Mouse (Mus musculus) cerebellum, adult 11 months (tissue): Measurements from ENCODE around the gene Ablim1.

ENCODE experiments used
- DNase-seq: peaks from one replicate; pipeline ENCODE4 v3.0.0; 2022

Ablim1 gene

DNA sequence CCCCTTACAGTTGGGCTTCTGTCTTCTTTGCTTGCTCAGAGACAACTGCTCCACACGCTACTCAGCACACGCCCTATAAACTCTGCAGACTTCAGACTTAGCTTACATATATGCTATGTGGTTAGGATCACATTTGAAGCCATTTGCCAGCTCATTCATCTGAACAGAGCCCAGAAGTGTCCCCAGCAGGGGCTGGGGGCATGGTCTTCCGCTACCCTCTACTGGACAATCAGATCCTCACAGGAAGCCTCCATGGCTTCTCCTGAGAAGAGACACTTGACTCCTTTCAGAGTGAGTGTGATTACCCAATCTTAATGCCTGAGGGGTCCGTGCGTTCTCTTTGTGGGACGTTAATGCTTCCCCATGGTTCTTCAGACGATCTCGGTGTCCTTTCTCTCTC is 59.6 kb downstream of the Ablim1 start:
- DNase-seq = no peak

- no peak for DNase-seq
These were observed 61.8 kb downstream of the Ablim1 start for GRCm38 (mm10) chr19:57252692-57253448.

DNA sequence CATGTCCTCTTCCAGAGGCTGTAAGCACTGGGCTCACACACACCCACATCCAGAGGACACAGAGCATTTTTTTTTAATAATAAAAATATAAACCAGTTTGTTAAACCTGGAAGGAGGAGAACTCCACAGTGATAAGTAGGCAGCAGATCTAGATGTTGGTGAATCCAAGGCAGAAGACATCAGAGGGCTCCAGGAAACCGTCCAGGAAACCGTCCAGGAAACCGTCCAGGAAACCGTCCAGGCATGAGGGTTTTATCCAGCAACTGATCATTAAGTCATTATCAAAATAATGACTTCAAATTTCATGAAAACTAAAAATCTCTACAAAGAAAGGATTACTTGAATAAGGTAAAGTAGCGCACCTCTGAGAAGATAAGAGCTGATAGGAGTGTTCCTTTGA is 65.9 kb downstream of the Ablim1 start:
- no peak for DNase-seq

DNA sequence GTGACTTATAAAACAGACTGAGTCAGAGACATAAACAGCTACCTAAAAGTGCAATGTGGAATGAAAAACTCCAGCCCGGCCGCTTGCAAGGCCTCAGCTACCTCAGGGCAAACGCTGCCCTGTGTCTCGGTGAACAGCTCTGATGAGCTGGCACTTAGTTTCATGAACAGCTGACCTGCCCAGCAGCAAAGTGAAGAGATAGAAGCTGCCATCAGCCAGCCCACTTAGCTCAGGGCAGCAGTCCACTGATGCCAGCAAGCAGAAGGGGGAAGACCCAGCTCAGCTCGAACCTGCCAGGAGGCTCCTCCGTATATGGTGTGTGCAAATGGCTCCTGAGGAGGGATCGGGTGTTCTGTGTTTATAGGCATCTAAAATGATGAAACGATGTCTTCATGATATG is 67.5 kb downstream of the Ablim1 start:
- DNase-seq = peak; percentile 66

GRCm38 (mm10) chr19:57244281-57244680 is 70.4 kb downstream of the Ablim1 start:
- no peak for DNase-seq

DNA sequence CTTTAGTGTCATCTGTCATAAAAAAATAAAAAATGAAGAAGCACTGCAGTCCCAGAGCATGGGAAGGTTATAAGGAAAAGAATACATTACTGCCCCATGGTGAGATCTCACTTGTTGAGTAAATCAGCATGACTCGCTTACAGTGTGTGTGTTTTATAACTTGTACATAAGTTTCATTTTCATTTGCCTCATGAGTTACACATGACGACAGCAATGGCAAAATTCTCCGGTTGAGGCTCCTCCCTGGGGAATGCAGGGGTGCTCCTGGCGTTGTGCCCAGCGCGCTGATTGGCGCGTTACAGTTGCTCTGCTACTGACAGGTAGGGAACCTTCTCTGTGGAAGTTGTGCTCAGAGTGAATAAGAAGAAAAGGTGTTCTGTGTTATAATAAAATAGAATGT is 71.1 kb downstream of the Ablim1 start:
- DNase-seq = no peak

GRCm38 (mm10) chr19:57243191-57243590 is 71.5 kb downstream of the Ablim1 start:
- no peak for DNase-seq

DNA sequence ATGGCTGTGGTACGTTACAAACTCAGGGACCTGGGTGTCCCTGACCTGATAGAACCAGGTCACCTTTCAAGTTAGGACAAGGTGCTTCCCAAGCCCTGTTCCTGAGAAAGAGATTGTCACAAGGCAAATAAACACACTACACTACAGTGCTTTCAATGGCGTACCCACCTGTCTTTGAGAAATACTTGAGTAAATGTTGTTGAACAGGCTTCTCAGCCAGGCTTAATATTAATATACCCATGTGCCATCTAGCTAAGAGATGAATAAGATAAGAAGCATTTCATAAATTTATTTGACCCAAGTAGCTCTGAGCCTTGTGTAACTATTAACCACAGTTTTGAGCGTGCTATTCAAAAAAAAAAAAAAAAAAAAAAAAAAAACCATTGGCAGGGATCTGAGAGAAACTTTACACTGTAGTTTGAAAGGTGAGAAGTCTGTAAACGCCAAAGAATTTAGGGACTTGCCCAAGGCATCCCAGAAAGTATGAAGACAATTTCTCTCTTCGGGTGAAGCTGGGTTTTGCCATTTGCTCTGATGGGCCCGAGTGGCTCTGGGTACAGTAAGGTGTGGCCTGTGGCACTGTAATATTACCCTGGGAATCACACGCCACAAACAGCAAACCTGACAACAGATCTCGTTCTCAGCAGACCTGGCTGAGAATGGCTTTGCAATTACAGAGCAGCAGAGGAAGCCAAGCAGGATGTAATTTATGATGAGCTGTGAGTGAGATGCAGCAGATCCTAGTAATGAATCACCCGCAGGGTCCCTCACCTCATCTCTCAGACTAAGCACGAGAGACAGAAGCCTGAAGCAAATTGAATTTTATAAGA is 73.1 kb downstream of the Ablim1 start:
- no peak for DNase-seq

- DNase-seq = peak; percentile 57
These were observed 74.5 kb downstream of the Ablim1 start for GRCm38 (mm10) chr19:57240259-57240658.

DNA sequence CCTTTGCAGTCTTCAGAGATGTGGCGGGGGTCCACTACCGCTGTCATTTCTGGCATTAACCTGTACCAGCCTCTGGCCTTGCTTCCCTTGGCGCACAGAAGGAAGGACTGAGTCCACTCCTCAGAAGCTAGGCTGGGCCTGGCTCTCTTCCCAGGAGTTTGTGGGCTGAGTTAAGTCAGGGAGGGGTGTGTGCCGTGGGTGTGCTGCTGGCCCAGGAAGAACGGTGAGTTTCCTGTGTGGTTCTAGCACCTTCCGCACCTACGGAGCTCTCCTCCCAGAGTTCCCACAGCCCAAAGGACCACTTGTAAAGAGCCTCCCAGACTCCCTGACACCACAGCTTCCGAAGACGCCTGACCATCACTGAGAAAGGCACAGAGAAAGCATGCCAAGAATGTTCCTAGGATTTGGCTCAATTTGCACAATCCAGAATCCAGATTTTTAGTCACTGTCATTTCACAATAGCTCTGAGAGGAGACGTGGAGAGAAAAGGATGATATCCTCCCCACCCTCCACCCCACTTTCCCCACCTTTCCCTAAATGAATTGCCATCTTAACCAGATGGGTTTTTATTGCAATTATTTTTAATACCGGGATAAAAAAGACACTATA is 75.4 kb downstream of the Ablim1 start:
- peak; percentile 78 for DNase-seq

GRCm38 (mm10) chr19:57238461-57238860 is 76.3 kb downstream of the Ablim1 start:
- peak; percentile 72 for DNase-seq

DNA sequence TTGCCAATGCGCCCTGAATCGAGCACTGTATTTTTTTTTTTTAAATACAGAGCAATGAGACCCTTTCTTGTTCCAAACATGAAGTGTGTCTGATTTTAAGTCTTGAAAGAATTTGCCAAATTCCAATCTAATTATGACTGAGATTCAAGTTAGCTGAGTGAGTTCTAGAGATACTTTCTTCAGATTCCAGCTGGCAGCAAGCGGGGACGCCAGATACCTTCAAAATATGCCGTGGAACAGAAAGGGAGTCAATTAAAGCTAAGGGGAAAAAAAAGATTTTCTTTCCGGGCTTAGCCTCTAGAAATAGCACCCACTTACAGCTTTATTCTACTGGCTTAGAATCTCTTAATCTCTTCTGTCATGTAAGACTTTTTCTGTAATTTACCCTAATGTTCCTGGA is 77.2 kb downstream of the Ablim1 start:
- no peak for DNase-seq

GRCm38 (mm10) chr19:57236647-57237046 is 78.1 kb downstream of the Ablim1 start:
- DNase-seq = peak; percentile 62

DNA sequence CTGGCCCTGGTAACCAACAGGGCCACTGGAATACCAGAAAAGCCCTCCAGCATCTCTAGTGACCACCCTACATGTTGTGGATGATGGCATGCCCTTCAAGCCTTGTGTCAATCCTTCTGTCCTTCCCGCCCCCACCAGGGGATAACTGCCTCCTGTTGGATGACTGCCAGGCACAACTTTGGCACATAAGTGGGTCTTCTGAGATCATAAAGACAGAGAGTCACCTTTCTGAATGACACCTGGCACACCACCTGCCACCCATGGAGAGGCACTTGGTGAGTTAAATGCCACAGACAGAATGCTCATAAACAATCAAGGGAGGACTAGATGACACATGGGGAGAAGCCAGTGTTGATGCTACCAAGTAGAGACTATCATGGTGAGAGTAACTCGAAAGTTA is 78.8 kb downstream of the Ablim1 start:
- peak; percentile 69 for DNase-seq

- no peak for DNase-seq
These were observed 83.7 kb downstream of the Ablim1 start for GRCm38 (mm10) chr19:57230996-57231395.

- no peak for DNase-seq
These were observed 85.6 kb downstream of the Ablim1 start for GRCm38 (mm10) chr19:57229161-57229560.

DNA sequence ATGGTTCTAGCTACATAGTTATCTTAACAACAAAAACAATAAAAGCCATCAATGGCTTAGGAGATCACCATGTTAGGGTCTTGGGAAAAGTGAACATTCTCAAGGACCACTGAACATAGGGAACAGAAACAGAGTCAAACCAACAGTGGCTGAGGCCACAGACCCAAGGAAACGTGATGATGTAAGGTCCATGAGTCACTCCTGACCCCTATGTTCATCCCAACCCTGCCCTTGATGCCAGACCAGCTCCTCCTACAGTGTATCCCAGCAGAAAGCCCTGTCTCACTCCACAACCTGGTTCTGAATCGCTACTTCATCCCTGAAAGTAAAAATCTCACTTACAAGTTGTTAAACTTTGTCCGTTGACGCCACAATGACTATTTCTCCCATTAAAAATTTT is 86.1 kb downstream of the Ablim1 start:
- no peak for DNase-seq

DNA sequence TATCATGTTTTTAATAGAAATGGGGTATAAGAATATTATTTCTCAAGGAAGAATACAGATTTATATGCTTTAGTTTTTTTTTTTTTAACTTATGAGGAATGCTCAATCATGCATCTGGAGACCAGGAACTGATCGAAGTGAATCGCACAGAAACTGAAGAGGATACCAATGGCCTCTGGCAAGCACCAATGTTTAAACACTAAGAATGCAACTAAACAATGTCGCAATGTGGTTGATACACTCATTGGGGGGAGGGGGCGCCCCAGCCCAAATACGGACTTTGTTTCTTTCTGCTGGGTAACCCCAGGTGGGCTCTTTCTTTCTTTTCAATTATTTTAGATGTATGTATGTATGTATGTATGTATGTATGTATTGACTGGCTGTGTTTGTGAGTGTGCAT is 90.3 kb downstream of the Ablim1 start:
- DNase-seq = no peak

DNA sequence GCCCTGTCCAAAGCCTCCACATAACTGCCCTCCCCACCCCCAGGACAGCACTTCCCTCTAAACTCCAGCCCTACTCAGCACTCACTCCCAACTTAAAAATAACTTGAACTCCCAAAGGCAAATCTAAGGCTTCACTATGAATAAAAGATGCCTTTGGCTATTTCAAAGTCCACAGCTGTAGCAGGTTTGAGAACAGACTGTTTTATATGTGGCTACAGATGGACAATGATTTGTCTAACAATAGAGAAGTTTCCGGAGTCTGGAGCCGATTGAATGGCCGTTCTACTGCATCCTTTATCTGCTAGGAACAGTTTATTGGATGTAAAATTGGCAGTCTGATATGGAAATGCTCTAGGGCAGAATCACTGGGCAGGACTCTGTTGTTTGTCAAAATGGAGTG is 91.0 kb downstream of the Ablim1 start:
- DNase-seq = no peak

DNA sequence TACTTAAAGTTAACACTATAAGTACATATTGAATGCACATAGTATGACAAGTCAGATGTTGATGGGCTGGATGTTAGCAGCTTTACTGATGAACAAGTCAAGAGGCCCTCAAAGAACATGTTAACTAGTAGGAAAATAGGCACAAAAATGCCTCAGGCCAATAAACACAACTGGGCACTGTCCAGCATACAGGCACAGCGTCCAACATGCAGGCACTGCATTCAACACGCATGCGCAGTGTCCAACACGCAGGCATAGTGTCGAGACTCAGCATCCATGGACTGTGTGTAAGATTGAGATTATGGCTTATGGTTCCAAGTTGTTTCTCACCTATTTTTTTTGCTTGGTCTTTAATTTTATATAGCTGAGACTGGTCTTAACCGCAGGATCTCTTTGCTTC is 92.1 kb downstream of the Ablim1 start:
- no peak for DNase-seq

DNA sequence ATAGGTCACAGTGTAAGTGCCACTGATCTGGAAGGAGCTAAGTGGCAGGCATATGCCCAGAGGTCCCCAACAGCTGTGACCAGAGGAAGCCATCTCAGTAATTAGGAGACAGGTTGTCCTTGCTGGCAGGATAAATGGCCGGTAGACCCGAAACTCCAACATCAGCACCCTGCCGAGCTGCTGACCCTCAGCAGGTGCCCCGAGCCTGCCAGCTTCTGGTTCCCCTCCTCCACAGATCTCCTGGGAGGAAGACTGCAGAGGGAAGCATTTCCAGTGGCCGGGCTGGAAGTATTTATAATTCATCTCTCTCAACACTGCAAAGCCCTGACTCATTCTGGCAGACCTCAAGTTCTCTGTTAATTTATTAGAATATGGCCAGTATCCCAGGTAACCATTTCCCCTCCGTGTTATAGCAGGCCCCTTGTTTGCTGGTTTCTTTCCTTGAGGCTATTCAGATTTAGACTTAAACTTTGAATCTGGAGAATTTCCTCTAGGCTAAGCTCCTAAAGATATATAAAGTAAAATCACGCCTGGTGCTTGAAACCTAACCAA is 93.0 kb downstream of the Ablim1 start:
- no peak for DNase-seq

DNA sequence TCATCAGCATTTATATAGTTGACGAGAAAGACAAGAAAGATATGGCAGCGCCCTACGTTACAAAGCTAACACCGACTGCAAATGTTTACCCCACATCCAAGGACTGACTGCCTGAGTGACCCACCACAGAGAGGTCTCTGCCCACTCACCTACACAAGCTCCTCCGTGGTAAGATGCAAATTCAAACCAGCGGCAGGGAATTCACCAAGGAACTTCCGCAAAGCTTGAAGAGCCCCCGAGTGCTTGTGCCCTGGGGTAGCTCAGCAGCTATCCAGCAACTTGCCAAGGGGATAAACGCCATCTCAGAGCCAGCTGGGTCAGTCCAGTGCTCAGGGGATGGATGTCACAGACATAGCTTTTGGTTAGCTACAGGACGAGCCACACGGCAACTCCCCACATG is 95.0 kb downstream of the Ablim1 start:
- DNase-seq = no peak

DNA sequence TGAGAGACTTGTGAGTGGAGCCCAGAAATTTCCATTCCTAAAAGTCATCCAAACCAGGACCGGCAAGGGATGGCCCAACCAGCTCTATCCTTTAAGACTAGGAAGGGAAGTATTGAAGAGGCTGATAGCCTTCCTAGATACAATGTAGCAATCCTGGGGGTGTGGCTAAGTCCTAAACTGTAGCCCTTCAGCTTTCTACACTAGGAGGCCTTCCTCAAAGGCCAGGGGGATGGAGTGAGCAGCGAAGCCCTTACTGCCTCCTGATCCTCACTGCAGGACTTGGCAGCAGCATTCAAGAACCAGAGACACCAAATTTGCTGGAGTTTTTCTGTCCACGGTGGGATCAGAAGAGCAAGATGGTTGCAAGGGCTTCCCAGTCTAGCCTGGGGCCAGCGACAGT is 97.6 kb downstream of the Ablim1 start:
- no peak for DNase-seq

- DNase-seq = no peak
These were observed 99.2 kb downstream of the Ablim1 start for GRCm38 (mm10) chr19:57215527-57215926.
